Mouse (Mus musculus): ENCODE measurements around the gene Khsrp. TPM values are rescaled to one million over a fixed set of nuclear protein-coding genes. Genes with fewer than 3 reads are reported as not detected.

The Khsrp gene
- polyA plus RNA-seq, 1 experiment = 45.6 TPM

Other genes with a start within 250 kb of the Khsrp start
- 6.2 and 9.9 TPM in 2 replicates for gene Rfx2, start 200.5 kb downstream of the Khsrp start, polyA plus RNA-seq (2012; rRNA removed)
- not detected in 2 replicates for gene Acsbg2, start 157.1 kb downstream of the Khsrp start, polyA plus RNA-seq (2012; rRNA removed)
- 0.15 and 0.19 TPM in 2 replicates for gene 1700061G19Rik, start 156.0 kb downstream of the Khsrp start, polyA plus RNA-seq (2012; rRNA removed)
- 32.3 and 39.8 TPM in 2 replicates for gene Mllt1, start 96.1 kb downstream of the Khsrp start, polyA plus RNA-seq (2012; rRNA removed)
- gene Acer1, start 49.4 kb downstream of the Khsrp start, polyA plus RNA-seq (2012; rRNA removed) = 13.3 and 19.9 TPM in 2 replicates
- gene Clpp, start 41.2 kb downstream of the Khsrp start, polyA plus RNA-seq (2012; rRNA removed) = 124 and 128 TPM in 2 replicates
- 30.1 and 31.5 TPM in 2 replicates for gene Alkbh7, start 34.2 kb downstream of the Khsrp start, polyA plus RNA-seq (2012; rRNA removed)
- gene Pspn, start 31.5 kb downstream of the Khsrp start, polyA plus RNA-seq (2012; rRNA removed) = not detected in 2 replicates
- gene Gtf2f1, start 20.2 kb downstream of the Khsrp start, polyA plus RNA-seq (2012; rRNA removed) = 37.4 and 43.8 TPM in 2 replicates
- gene Gm17949, start 20.1 kb downstream of the Khsrp start, polyA plus RNA-seq (2012; rRNA removed) = not detected in 2 replicates
- not detected in 2 replicates for gene Slc25a41, start 10.1 kb upstream of the Khsrp start, polyA plus RNA-seq (2012; rRNA removed)
- 175 and 198 TPM in 2 replicates for gene Crb3, start 27.6 kb upstream of the Khsrp start, polyA plus RNA-seq (2012; rRNA removed)
- 16.5 TPM in 2 replicates for gene Slc25a23, start 28.3 kb upstream of the Khsrp start, polyA plus RNA-seq (2012; rRNA removed)
- 7.2 and 10.8 TPM in 2 replicates for gene Dennd1c, start 47.0 kb upstream of the Khsrp start, polyA plus RNA-seq (2012; rRNA removed)
- 3.2 and 4.2 TPM in 2 replicates for gene Tubb4a, start 56.3 kb upstream of the Khsrp start, polyA plus RNA-seq (2012; rRNA removed)
- gene Tnfsf9, start 73.8 kb upstream of the Khsrp start, polyA plus RNA-seq (2012; rRNA removed) = 3.3 and 3.5 TPM in 2 replicates
- gene Cd70, start 118.3 kb upstream of the Khsrp start, polyA plus RNA-seq (2012; rRNA removed) = 0.23 and 0.27 TPM in 2 replicates
- gene Tnfsf14, start 162.7 kb upstream of the Khsrp start, polyA plus RNA-seq (2012; rRNA removed) = 0.92 and 1.1 TPM in 2 replicates
- 72.7 and 75.6 TPM in 2 replicates for gene C3, start 196.6 kb upstream of the Khsrp start, polyA plus RNA-seq (2012; rRNA removed)
- 43.2 and 58.0 TPM in 2 replicates for gene Gpr108, start 216.9 kb upstream of the Khsrp start, polyA plus RNA-seq (2012; rRNA removed)
- 26.4 and 28.5 TPM in 2 replicates for gene Trip10, start 217.9 kb upstream of the Khsrp start, polyA plus RNA-seq (2012; rRNA removed)
- gene Vav1, start 247.6 kb upstream of the Khsrp start, polyA plus RNA-seq (2012; rRNA removed) = 8.8 and 9.4 TPM in 2 replicates